Mouse (Mus musculus) megakaryocyte, embryonic 14.5 days (primary cell): ENCODE data around the gene Pde4c.

Source experiments
- FLI1 ChIP-seq: IDR thresholded peaks from 2 replicates; pipeline ENCODE4 v1.6.1; 2012; ENCODE audit warnings: low read length, inconsistent platforms, mixed read lengths
- GATA1 ChIP-seq: IDR thresholded peaks from 3 replicates; pipeline ENCODE4 v1.6.1; 2012; ENCODE audit warnings: mixed read lengths, low read length, inconsistent platforms, borderline replicate concordance

DNA sequence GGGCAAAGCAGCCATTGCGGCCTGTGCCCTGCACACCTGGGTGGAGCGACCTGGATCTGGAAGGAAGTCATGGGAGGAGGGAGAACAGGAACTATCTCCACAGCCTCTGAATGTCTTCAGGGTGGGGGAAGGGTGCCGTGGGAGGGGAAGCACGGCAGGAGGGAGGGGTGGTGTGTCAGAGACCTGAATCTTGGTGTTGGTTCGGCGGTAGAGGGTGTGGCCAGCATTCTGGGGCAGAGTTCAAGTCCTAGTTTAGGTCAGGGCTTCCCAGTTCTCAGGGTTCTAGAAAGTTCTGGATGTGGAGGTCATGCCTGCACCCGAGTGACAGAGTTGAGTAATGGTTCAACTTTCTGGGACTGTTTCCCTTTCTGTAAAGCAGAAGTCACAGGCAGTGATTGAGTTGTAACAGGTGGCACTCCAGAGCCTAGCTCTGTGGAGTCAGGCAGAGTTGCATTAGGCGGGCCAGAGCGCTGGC, 3.7 kb upstream of the Pde4c start:
- TF ChIP-seq GATA1 (no peak), FLI1 (no peak)
